Mouse (Mus musculus): ENCODE results near the gene Adamts13. TPM values are rescaled to one million over a fixed set of nuclear protein-coding genes. Genes with fewer than 3 reads are reported as not detected.

Gene Adamts13
- total RNA-seq, 1 experiment, result not detected

DNA sequence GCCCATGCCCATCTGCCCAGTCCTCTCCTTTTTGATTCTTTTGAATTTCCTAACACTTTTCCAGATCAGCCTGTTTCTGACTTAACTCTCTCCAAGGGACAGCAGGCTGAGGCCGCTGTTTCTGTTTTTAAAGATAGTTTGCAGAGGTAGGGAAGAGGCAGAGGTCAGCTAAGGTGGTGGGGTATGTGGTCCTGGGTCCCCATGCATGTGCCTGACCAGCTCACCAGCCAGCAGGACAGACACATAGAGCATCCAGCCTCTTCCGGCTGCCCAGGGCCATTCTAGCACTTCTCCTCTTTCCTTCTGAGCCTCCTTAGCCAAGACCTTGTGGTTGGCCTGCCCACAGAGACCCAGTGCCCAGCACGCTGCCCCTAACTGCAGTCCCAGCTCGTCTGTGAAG is 85.0 kb downstream of the Adamts13 start:
- H3K9me3 ChIP-seq (ENCODE audit: control insufficient read depth, insufficient read depth, low read depth, low read length), result no peaks in the 10 kb centered on the region
- no peaks in the 10 kb centered on the region for H3K36me3 ChIP-seq (ENCODE audit: control insufficient read depth, insufficient read depth, low read length, poor library complexity, severe bottlenecking)
- H3K4me3 ChIP-seq (ENCODE audit: insufficient read depth in 1 of 2, low read depth in 1 of 2, low read length in 2 of 2, poor library complexity in 1 of 2, severe bottlenecking in 1 of 2), result no peak overlapping the region
- in situ Hi-C loops (cut with MboI; ENCODE audit: low sequenced_read_pairs in 2 of 2, unreplicated experiment in 2 of 2), result no loop called here
- no peaks in the 10 kb centered on the region for H3K4me1 ChIP-seq (ENCODE audit: control insufficient read depth in 2 of 2, insufficient read depth in 2 of 2, low read length in 2 of 2, poor library complexity in 1 of 2)
- no peak overlapping the region for H3K27ac ChIP-seq (ENCODE audit: insufficient read depth, low read depth, low read length, poor library complexity, severe bottlenecking)
- TF ChIP-seq MAFK (IDR thresholded peaks at IDR 0.05; ENCODE audit: insufficient read depth, low read depth, low read length) (no peak), HCFC1 (IDR thresholded peaks at IDR 0.05; ENCODE audit: borderline replicate concordance, insufficient read depth, low read length) (no peak), CHD2 (IDR thresholded peaks at IDR 0.05; ENCODE audit: low read depth, low read length) (no peak), ZC3H11A (IDR thresholded peaks at IDR 0.05; ENCODE audit: borderline replicate concordance, low read depth, low read length) (no peak), ZNF384 (IDR thresholded peaks at IDR 0.05; ENCODE audit: low read depth, low read length) (no peak)
- no peak overlapping the region for H3K9ac ChIP-seq (ENCODE audit: insufficient read depth, low read depth, low read length, poor library complexity, severe bottlenecking)
- DNase-seq (ENCODE audit: low read depth, low spot score), result no peak

DNA sequence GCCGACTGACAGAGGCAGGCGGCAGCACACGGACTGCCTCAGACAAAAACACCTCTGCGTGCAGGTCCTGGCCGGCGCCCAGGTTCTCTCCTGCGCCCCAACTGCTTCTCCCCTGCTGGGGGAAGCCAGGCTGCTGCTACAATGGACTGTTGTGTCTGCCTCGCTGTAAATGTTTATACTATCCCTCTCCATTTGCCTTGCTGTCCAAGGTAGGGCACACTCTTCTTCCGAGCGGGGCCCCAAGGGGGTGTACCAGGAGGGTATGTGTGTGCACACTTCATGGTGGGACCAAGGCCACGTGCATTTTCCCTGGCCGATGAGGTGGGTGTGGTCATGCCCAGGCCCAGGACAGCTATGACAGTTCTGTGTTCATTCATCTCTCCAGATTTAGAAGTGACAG is 85.5 kb downstream of the Adamts13 start:
- no peak overlapping the region for H3K27ac ChIP-seq (ENCODE audit: insufficient read depth, low read depth, low read length, poor library complexity, severe bottlenecking)
- in situ Hi-C loops (cut with MboI; ENCODE audit: low sequenced_read_pairs in 2 of 2, unreplicated experiment in 2 of 2), result no loop called here

DNA sequence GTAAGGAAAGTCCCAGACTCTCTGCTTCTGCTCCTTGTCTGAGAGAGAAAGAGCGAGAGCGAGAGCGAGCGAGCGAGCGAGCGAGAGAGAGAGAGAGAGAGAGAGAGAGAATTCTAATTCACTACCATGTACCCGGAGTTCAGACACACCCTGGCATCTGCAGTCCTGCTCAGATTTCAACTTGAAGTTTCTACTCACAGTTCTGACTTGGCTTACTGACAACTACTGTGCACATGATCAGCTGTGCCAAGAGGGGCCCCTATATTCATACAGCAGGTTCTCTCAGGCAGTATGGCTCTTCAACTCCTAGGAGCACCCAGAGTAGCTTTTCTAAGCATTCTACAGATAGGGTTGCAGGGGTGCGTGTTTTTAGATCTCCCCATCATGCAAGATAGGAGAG is 86.0 kb downstream of the Adamts13 start:
- Histone ChIP-seq H3K4me1 (ENCODE audit: control insufficient read depth in 2 of 2, insufficient read depth in 2 of 2, low read length in 2 of 2, poor library complexity in 1 of 2) (no peaks in the 10 kb centered on the region), H3K9ac (ENCODE audit: insufficient read depth, low read depth, low read length, poor library complexity, severe bottlenecking) (no peak overlapping the region), H3K4me3 (ENCODE audit: insufficient read depth in 1 of 2, low read depth in 1 of 2, low read length in 2 of 2, poor library complexity in 1 of 2, severe bottlenecking in 1 of 2) (no peak overlapping the region), H3K27ac (ENCODE audit: insufficient read depth, low read depth, low read length, poor library complexity, severe bottlenecking) (no peak overlapping the region), H3K9me3 (ENCODE audit: control insufficient read depth, insufficient read depth, low read depth, low read length) (no peaks in the 10 kb centered on the region), H3K36me3 (ENCODE audit: control insufficient read depth, insufficient read depth, low read length, poor library complexity, severe bottlenecking) (no peaks in the 10 kb centered on the region)
- no peak for TF ChIP-seq ZC3H11A (IDR thresholded peaks at IDR 0.05; ENCODE audit: borderline replicate concordance, low read depth, low read length)
- no peak for TF ChIP-seq HCFC1 (IDR thresholded peaks at IDR 0.05; ENCODE audit: borderline replicate concordance, insufficient read depth, low read length)
- TF ChIP-seq ZNF384 (IDR thresholded peaks at IDR 0.05; ENCODE audit: low read depth, low read length), result no peak
- no peak for TF ChIP-seq CHD2 (IDR thresholded peaks at IDR 0.05; ENCODE audit: low read depth, low read length)
- TF ChIP-seq MAFK (IDR thresholded peaks at IDR 0.05; ENCODE audit: insufficient read depth, low read depth, low read length), result no peak
- in situ Hi-C loops (cut with MboI; ENCODE audit: low sequenced_read_pairs in 2 of 2, unreplicated experiment in 2 of 2), result no loop called here
- DNase-seq (ENCODE audit: low read depth, low spot score), result no peak

More for the DNA sequence above, 85.5 kb downstream of the Adamts13 start:
- no peak for DNase-seq (ENCODE audit: low read depth, low spot score)
- Histone ChIP-seq H3K4me1 (ENCODE audit: control insufficient read depth in 2 of 2, insufficient read depth in 2 of 2, low read length in 2 of 2, poor library complexity in 1 of 2) (no peaks in the 10 kb centered on the region), H3K9ac (ENCODE audit: insufficient read depth, low read depth, low read length, poor library complexity, severe bottlenecking) (no peak overlapping the region), H3K9me3 (ENCODE audit: control insufficient read depth, insufficient read depth, low read depth, low read length) (no peaks in the 10 kb centered on the region), H3K36me3 (ENCODE audit: control insufficient read depth, insufficient read depth, low read length, poor library complexity, severe bottlenecking) (no peaks in the 10 kb centered on the region), H3K4me3 (ENCODE audit: insufficient read depth in 1 of 2, low read depth in 1 of 2, low read length in 2 of 2, poor library complexity in 1 of 2, severe bottlenecking in 1 of 2) (no peak overlapping the region)
- no peak for TF ChIP-seq ZNF384 (IDR thresholded peaks at IDR 0.05; ENCODE audit: low read depth, low read length)
- TF ChIP-seq MAFK (IDR thresholded peaks at IDR 0.05; ENCODE audit: insufficient read depth, low read depth, low read length), result no peak
- TF ChIP-seq HCFC1 (IDR thresholded peaks at IDR 0.05; ENCODE audit: borderline replicate concordance, insufficient read depth, low read length), result no peak
- TF ChIP-seq CHD2 (IDR thresholded peaks at IDR 0.05; ENCODE audit: low read depth, low read length), result no peak
- no peak for TF ChIP-seq ZC3H11A (IDR thresholded peaks at IDR 0.05; ENCODE audit: borderline replicate concordance, low read depth, low read length)

Other genes starting within 250 kb of the Adamts13 start
- gene Abo, start 108.4 kb upstream of the Adamts13 start, total RNA-seq (2012; rRNA removed), result 1.8 and 2.1 TPM in 2 replicates
- 42.4 and 44.9 TPM in 2 replicates for gene Surf6, start 70.5 kb upstream of the Adamts13 start, total RNA-seq (2012; rRNA removed)
- gene Med22, start 62.7 kb upstream of the Adamts13 start, total RNA-seq (2012; rRNA removed), result 31.5 and 38.8 TPM in 2 replicates
- 2,695 and 3,070 TPM in 2 replicates for gene Rpl7a, start 62.7 kb upstream of the Adamts13 start, total RNA-seq (2012; rRNA removed)
- gene Surf2, start 57.0 kb upstream of the Adamts13 start, total RNA-seq (2012; rRNA removed), result 32.3 and 35.8 TPM in 2 replicates
- gene Surf1, start 56.9 kb upstream of the Adamts13 start, total RNA-seq (2012; rRNA removed), result 50.7 and 53.3 TPM in 2 replicates
- gene Surf4, start 39.5 kb upstream of the Adamts13 start, total RNA-seq (2012; rRNA removed), result 234 and 285 TPM in 2 replicates
- not detected in 2 replicates for gene Stkld1, start 39.4 kb upstream of the Adamts13 start, total RNA-seq (2012; rRNA removed)
- 56.7 and 57.6 TPM in 2 replicates for gene Rexo4, start 9.0 kb upstream of the Adamts13 start, total RNA-seq (2012; rRNA removed)
- gene Cacfd1, start 36.5 kb downstream of the Adamts13 start, total RNA-seq (2012; rRNA removed), result 9.2 and 11.6 TPM in 2 replicates
- gene Slc2a6, start 54.6 kb downstream of the Adamts13 start, total RNA-seq (2012; rRNA removed), result 1.2 and 2.4 TPM in 2 replicates
- gene Mymk, start 98.8 kb downstream of the Adamts13 start, total RNA-seq (2012; rRNA removed), result not detected in 2 replicates
- gene Adamtsl2, start 106.0 kb downstream of the Adamts13 start, total RNA-seq (2012; rRNA removed), result 0.36 TPM in 1 of 2 replicates, not detected in the other
- 0.42 TPM in 1 of 2 replicates, not detected in the other for gene Fam163b, start 169.1 kb downstream of the Adamts13 start, total RNA-seq (2012; rRNA removed)
- not detected in 2 replicates for gene Dbh, start 191.8 kb downstream of the Adamts13 start, total RNA-seq (2012; rRNA removed)

Measured in ES-E14 (cell line).